Mouse (Mus musculus) hindbrain, embryonic 15.5 days (tissue): ENCODE results near the gene Grb7. TPM values are rescaled to one million over a fixed set of nuclear protein-coding genes. Genes with fewer than 3 reads are reported as not detected.

Experiments used
- ATAC-seq: fragments of 200-750 bp; cut with Nextera tagmentation; 2 replicates; pipeline ENCODE4 v1.8.0; 2017; ENCODE audit warnings: low read depth, moderate number of reproducible peaks, moderate TSS enrichment; ENCODE audit not compliant: low FRiP score
- H3K27ac ChIP-seq: fragments of 300-500 bp; sonication (generic); replicated peaks from 2 replicates; pipeline ENCODE4 v1.5.1; 2015; ENCODE audit warnings: mild to moderate bottlenecking, inconsistent platforms
- H3K27me3 ChIP-seq: fragments of 300-500 bp; sonication (generic); 2 replicates; pipeline ENCODE4 v1.6.1; 2015; ENCODE audit warnings: control low read depth, inconsistent platforms
- H3K36me3 ChIP-seq: fragments of 300-500 bp; sonication (generic); 2 replicates; pipeline ENCODE4 v1.6.1; 2015; ENCODE audit warnings: control low read depth, inconsistent platforms
- H3K4me1 ChIP-seq: fragments of 300-500 bp; sonication (generic); replicated peaks from 2 replicates; pipeline ENCODE4 v1.6.1; 2015; ENCODE audit warnings: control low read depth, inconsistent platforms
- H3K4me2 ChIP-seq: fragments of 300-500 bp; sonication (generic); 2 replicates; pipeline ENCODE4 v1.6.1; 2015; ENCODE audit warnings: moderate library complexity, mild to moderate bottlenecking, inconsistent platforms
- H3K4me3 ChIP-seq: fragments of 300-500 bp; sonication (generic); 2 replicates; pipeline ENCODE4 v1.5.1; 2015; ENCODE audit warnings: mild to moderate bottlenecking, inconsistent platforms
- H3K9ac ChIP-seq: fragments of 300-500 bp; sonication (generic); 2 replicates; pipeline ENCODE4 v1.6.1; 2015; ENCODE audit warnings: inconsistent platforms
- H3K9me3 ChIP-seq: fragments of 300-500 bp; sonication (generic); 2 replicates; pipeline ENCODE4 v1.6.1; 2016; ENCODE audit warnings: control low read depth, inconsistent platforms
- WGBS: fragments of 180-500 bp; shearing (Covaris S2); methylation state at CpG from one replicate; pipeline ENCODE4 v1.1.7; 2015; 5-methylcytosine and 5-hydroxymethylcytosine counted together
- polyA plus RNA-seq: library from polyadenylated mRNA; unstranded; fragments of >200 nt; fragmentation: Nextera tagmentation; extraction: Ambion mirVana; gene quantifications from 2 replicates; pipeline ENCODE4 v1.2.1, GENCODE M21; 2015

Grb7 gene
- polyA plus RNA-seq, 1 experiment from 2014 or later = 1.3 TPM

- H3K4me3 ChIP-seq = peak overlapping the region; percentile 5; the same call in 1 of the 2 replicates
Observed at GRCm38 (mm10) chr11:98446562-98447474, 624 bp downstream of the Grb7 start.

GRCm38 (mm10) chr11:98447475-98447834 lies 1.3 kb downstream of the Grb7 start:
- Histone ChIP-seq H3K36me3 (no peaks in the 10 kb centered on the region), H3K4me2 (peak overlapping the region; percentile 22), H3K9ac (no peak overlapping the region), H3K4me1 (peaks cover 6% of the 10 kb centered on the region), H3K27ac (no peak overlapping the region), H3K4me3 (peak overlapping the region; percentile 5; the same call in 1 of the 2 replicates), H3K27me3 (peaks cover 36% of the 10 kb centered on the region), H3K9me3 (no peaks in the 10 kb centered on the region)
- ATAC-seq = no peak
- WGBS = 9% methylated on average over 7 of the region's 7 CpGs

More at GRCm38 (mm10) chr11:98446562-98447474, 624 bp downstream of the Grb7 start:
- no peaks in the 10 kb centered on the region for H3K9me3 ChIP-seq
- H3K9ac ChIP-seq = no peak overlapping the region
- H3K27ac ChIP-seq = no peak overlapping the region
- ATAC-seq = no peak
- no peaks in the 10 kb centered on the region for H3K36me3 ChIP-seq
- peaks cover 6% of the 10 kb centered on the region for H3K4me1 ChIP-seq
- 5% methylated on average over 31 of the region's 33 CpGs for WGBS
- peak overlapping the region; percentile 22 for H3K4me2 ChIP-seq
- peaks cover 36% of the 10 kb centered on the region for H3K27me3 ChIP-seq

- 31% methylated on average over 13 of the region's 13 CpGs for WGBS
Observed at GRCm38 (mm10) chr11:98448191-98448790, 2.1 kb downstream of the Grb7 start.

GRCm38 (mm10) chr11:98449419-98449818 lies 3.2 kb downstream of the Grb7 start:
- no peak overlapping the region for H3K4me3 ChIP-seq
- no peaks in the 10 kb centered on the region for H3K36me3 ChIP-seq
- H3K27ac ChIP-seq = no peak overlapping the region
- peaks cover 6% of the 10 kb centered on the region for H3K4me1 ChIP-seq
- peaks cover 36% of the 10 kb centered on the region for H3K27me3 ChIP-seq
- 85% methylated on average over 3 of the region's 3 CpGs for WGBS
- ATAC-seq = no peak
- H3K9me3 ChIP-seq = no peaks in the 10 kb centered on the region
- H3K4me2 ChIP-seq = no peak overlapping the region
- no peak overlapping the region for H3K9ac ChIP-seq

More at GRCm38 (mm10) chr11:98448191-98448790, 2.1 kb downstream of the Grb7 start:
- Histone ChIP-seq H3K4me2 (no peak overlapping the region), H3K36me3 (no peaks in the 10 kb centered on the region), H3K27me3 (peaks cover 36% of the 10 kb centered on the region), H3K9ac (no peak overlapping the region), H3K27ac (no peak overlapping the region), H3K9me3 (no peaks in the 10 kb centered on the region), H3K4me1 (peaks cover 6% of the 10 kb centered on the region), H3K4me3 (no peak overlapping the region)
- no peak for ATAC-seq

GRCm38 (mm10) chr11:98449921-98450771 lies 4.0 kb downstream of the Grb7 start:
- no peak overlapping the region for H3K27ac ChIP-seq
- H3K9me3 ChIP-seq = no peaks in the 10 kb centered on the region
- H3K4me2 ChIP-seq = no peak overlapping the region
- 83% methylated on average over 20 of the region's 20 CpGs for WGBS
- H3K36me3 ChIP-seq = no peaks in the 10 kb centered on the region
- no peak overlapping the region for H3K4me3 ChIP-seq
- H3K4me1 ChIP-seq = peaks cover 6% of the 10 kb centered on the region
- ATAC-seq = no peak
- H3K27me3 ChIP-seq = peaks cover 36% of the 10 kb centered on the region
- no peak overlapping the region for H3K9ac ChIP-seq

- no peak overlapping the region for H3K4me3 ChIP-seq
- peaks cover 16% of the 10 kb centered on the region for H3K4me1 ChIP-seq
- 82% methylated on average over 4 of the region's 4 CpGs for WGBS
- no peak overlapping the region for H3K9ac ChIP-seq
- H3K4me2 ChIP-seq = no peak overlapping the region
- peaks cover 25% of the 10 kb centered on the region for H3K27me3 ChIP-seq
- no peak overlapping the region for H3K27ac ChIP-seq
- H3K36me3 ChIP-seq = no peaks in the 10 kb centered on the region
- no peaks in the 10 kb centered on the region for H3K9me3 ChIP-seq
- ATAC-seq = no peak
Observed at GRCm38 (mm10) chr11:98455484-98455883, 9.3 kb downstream of the Grb7 start.

GRCm38 (mm10) chr11:98456545-98456944 lies 10.4 kb downstream of the Grb7 start:
- Histone ChIP-seq H3K4me1 (peaks cover 16% of the 10 kb centered on the region), H3K4me3 (no peak overlapping the region), H3K4me2 (peak overlapping the region; percentile 91; the same call in 1 of the 2 replicates), H3K9me3 (no peaks in the 10 kb centered on the region), H3K9ac (no peak overlapping the region), H3K36me3 (no peaks in the 10 kb centered on the region), H3K27me3 (peaks cover 25% of the 10 kb centered on the region), H3K27ac (no peak overlapping the region)
- 83% methylated on average over 5 of the region's 5 CpGs for WGBS
- no peak for ATAC-seq

GRCm38 (mm10) chr11:98456945-98457344 lies 10.8 kb downstream of the Grb7 start:
- ATAC-seq = peak; percentile 40
- Histone ChIP-seq H3K27ac (peak overlapping the region; percentile 84), H3K4me1 (peaks cover 16% of the 10 kb centered on the region), H3K36me3 (no peaks in the 10 kb centered on the region), H3K27me3 (peaks cover 25% of the 10 kb centered on the region), H3K4me3 (peak overlapping the region; percentile 61), H3K9ac (peak overlapping the region; percentile 66), H3K9me3 (no peaks in the 10 kb centered on the region), H3K4me2 (peak overlapping the region; percentile 91)
- WGBS = 20% methylated on average over 9 of the region's 9 CpGs

GRCm38 (mm10) chr11:98457367-98458120 lies 11.3 kb downstream of the Grb7 start:
- Histone ChIP-seq H3K27ac (peak overlapping the region; percentile 84), H3K27me3 (peaks cover 25% of the 10 kb centered on the region), H3K36me3 (no peaks in the 10 kb centered on the region), H3K4me3 (peak overlapping the region; percentile 61), H3K9ac (peak overlapping the region; percentile 66), H3K4me1 (peaks cover 16% of the 10 kb centered on the region), H3K9me3 (no peaks in the 10 kb centered on the region), H3K4me2 (peak overlapping the region; percentile 91)
- under 1% methylated on average over 50 of the region's 64 CpGs for WGBS
- ATAC-seq = peak; percentile 90

- Histone ChIP-seq H3K4me3 (peak overlapping the region; percentile 61), H3K27ac (peak overlapping the region; percentile 84; the same call in 1 of the 2 replicates), H3K4me1 (peaks cover 16% of the 10 kb centered on the region), H3K36me3 (no peaks in the 10 kb centered on the region), H3K27me3 (peaks cover 25% of the 10 kb centered on the region), H3K9ac (peak overlapping the region; percentile 66), H3K4me2 (peak overlapping the region; percentile 91), H3K9me3 (no peaks in the 10 kb centered on the region)
- WGBS = 4% methylated on average over 19 of the region's 30 CpGs
- peak; percentile 17 for ATAC-seq
Observed at GRCm38 (mm10) chr11:98458121-98458990, 12.2 kb downstream of the Grb7 start.
